Mouse (Mus musculus) ES-Bruce4 (cell line): Measurements from ENCODE around the gene Pou6f1.

Experiments
- CTCF ChIP-seq: IDR thresholded peaks from one replicate; pipeline ENCODE4 v1.8.1; 2011; ENCODE audit warnings: low read depth, low read length
- EP300 ChIP-seq: IDR thresholded peaks from 2 replicates; pipeline ENCODE4 v1.6.1; 2011; ENCODE audit warnings: low read depth, low read length; ENCODE audit not compliant: insufficient read depth
- POLR2A ChIP-seq: IDR thresholded peaks from one replicate; pipeline ENCODE4 v1.8.1; 2011; ENCODE audit warnings: low read length; ENCODE audit not compliant: insufficient read depth

DNA sequence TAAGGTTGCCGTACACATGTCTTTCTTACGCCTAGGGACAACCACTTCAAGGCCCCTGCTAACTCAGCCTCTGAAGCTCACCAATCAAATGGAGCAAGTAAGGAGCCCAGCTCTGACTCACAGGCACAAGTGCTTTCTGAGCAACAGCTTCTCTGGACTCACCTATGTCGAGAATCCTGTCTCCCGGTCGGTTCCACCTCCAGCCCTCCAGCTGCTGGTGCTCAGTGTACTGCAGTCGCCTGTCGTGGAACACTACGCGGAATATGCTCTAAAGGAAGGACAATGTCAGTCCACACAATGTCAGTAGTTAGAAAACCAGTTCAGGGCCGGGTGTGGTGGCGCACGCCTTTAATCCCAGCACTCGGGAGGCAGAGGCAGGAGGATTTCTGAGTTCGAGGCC, 74.4 kb downstream of the Pou6f1 start:
- TF ChIP-seq CTCF (no peak), EP300 (no peak), POLR2A (no peak)
